17 mouse cellular contexts compared by ENCODE assay signal in genomic region chr17:81002130-81002529, GRCm38 (mm10).
"Had no signal": no experiment of that assay in that cellular context is flagged by ENCODE, and none has a peak within 500 bp of the region (broad histone marks: within the 10 kb centered on the region; RNA-seq: fewer than 3 reads in every experiment).

No protein-coding gene starts in this region.

- H3K9ac ChIP-seq: liver, embryonic 12.5 days; liver, embryonic 15.5 days; lung, embryonic 15.5 days; midbrain, embryonic 12.5 days; midbrain, embryonic 15.5 days; neural tube, embryonic 12.5 days; neural tube, embryonic 15.5 days had no signal

- H3K4me1 ChIP-seq: liver, embryonic 12.5 days; liver, embryonic 15.5 days had no signal

- ATAC-seq: liver, embryonic 12.5 days; midbrain, embryonic 15.5 days had no signal

- H3K27me3 ChIP-seq: liver, embryonic 12.5 days; liver, embryonic 15.5 days; lung, embryonic 15.5 days; midbrain, embryonic 12.5 days; midbrain, embryonic 15.5 days; neural tube, embryonic 12.5 days; neural tube, embryonic 15.5 days had no signal

- H3K9me3 ChIP-seq: liver, embryonic 12.5 days; liver, embryonic 15.5 days; lung, embryonic 15.5 days; midbrain, embryonic 12.5 days; midbrain, embryonic 15.5 days; neural tube, embryonic 12.5 days; neural tube, embryonic 15.5 days had no signal

- H3K4me2 ChIP-seq: liver, embryonic 12.5 days; liver, embryonic 15.5 days; lung, embryonic 15.5 days; midbrain, embryonic 12.5 days; midbrain, embryonic 15.5 days; neural tube, embryonic 12.5 days; neural tube, embryonic 15.5 days had no signal

- H3K36me3 ChIP-seq: liver, embryonic 12.5 days; liver, embryonic 15.5 days; lung, embryonic 15.5 days; midbrain, embryonic 12.5 days; midbrain, embryonic 15.5 days; neural tube, embryonic 12.5 days; neural tube, embryonic 15.5 days had no signal

- DNase-seq: kidney, adult 2 months; kidney, postnatal 25 days; liver; lung, adult 18-20 months; right cerebral cortex, adult 18-20 months; right cerebral cortex, postnatal 14 days; spleen, adult 18-20 months; thymus, postnatal 36 days had no signal

- H3K4me3 ChIP-seq: liver, embryonic 12.5 days; liver, embryonic 15.5 days; lung, embryonic 15.5 days; midbrain, embryonic 12.5 days; midbrain, embryonic 15.5 days; neural tube, embryonic 12.5 days; neural tube, embryonic 15.5 days had no signal

- H3K27ac ChIP-seq: kidney, postnatal 0 days; liver, embryonic 12.5 days; liver, embryonic 15.5 days; lung, embryonic 15.5 days; macrophage; midbrain, embryonic 12.5 days; midbrain, embryonic 15.5 days; neural tube, embryonic 12.5 days; neural tube, embryonic 15.5 days had no signal
